Comparison of ENCODE assay signal across 8 mouse cellular contexts in genomic region chr13:67843775-67844118, GRCm38 (mm10). TPM values are rescaled to one million over a fixed set of nuclear protein-coding genes. Genes with fewer than 3 reads are reported as not detected.
A peak's percentile ranks its signal among the peaks of the same experiment; 100 is the strongest.
DNase-seq lines count a peak whose midpoint lies in the region; ATAC-seq and TF ChIP-seq lines count a peak whose summit lies in the region.

No protein-coding gene starts in this region.

- H3K4me3 ChIP-seq in heart, embryonic 12.5 days, result peak overlapping the region; percentile 52
- peak overlapping the region; percentile 16 to 69; a peak in 2 of 4 replicates for H3K4me3 ChIP-seq in ES-E14 (ENCODE audit: insufficient read depth in 1 of 2, low read depth in 1 of 2, low read length in 2 of 2, poor library complexity in 1 of 2, severe bottlenecking in 1 of 2)
- peak overlapping the region; percentile 32 for H3K4me3 ChIP-seq in hindbrain, embryonic 14.5 days (replicated peaks; ENCODE audit: low read length)
- H3K4me3 ChIP-seq in midbrain, embryonic 12.5 days, result peak overlapping the region; percentile 45

- no peak for DNase-seq in heart, adult 9 months (ENCODE audit: low spot score in 2 of 2)
- no peak for DNase-seq in ES-E14 (ENCODE audit: low read depth, low spot score)
- no peak for DNase-seq in hindbrain, embryonic 14.5 days (ENCODE audit: low spot score)
- DNase-seq in adrenal gland, adult 2 months, result no peak
- no peak for DNase-seq in layer of hippocampus, adult 11-12 months (ENCODE audit: low spot score)
- no peak for DNase-seq in embryo, embryonic 10.5 days (ENCODE audit: low spot score)

- peak overlapping the region; percentile 65; the same call in 1 of the 2 replicates for H3K9ac ChIP-seq in heart, embryonic 12.5 days
- H3K9ac ChIP-seq in ES-E14 (ENCODE audit: insufficient read depth, low read depth, low read length, poor library complexity, severe bottlenecking), result peak overlapping the region; percentile 65; the same call in 1 of the 2 replicates
- peak overlapping the region; percentile 62 for H3K9ac ChIP-seq in hindbrain, embryonic 14.5 days
- H3K9ac ChIP-seq in midbrain, embryonic 12.5 days (replicated peaks), result peak overlapping the region; percentile 47; the same call in 1 of the 2 replicates

- 42% methylated on average over 6 of the region's 6 CpGs for WGBS in heart, embryonic 12.5 days
- 39% methylated on average over 6 of the region's 6 CpGs for WGBS in hindbrain, embryonic 14.5 days
- 48% methylated on average over 6 of the region's 6 CpGs for WGBS in midbrain, embryonic 12.5 days

- H3K27me3 ChIP-seq in heart, embryonic 12.5 days (replicated peaks), result no peaks in the 10 kb centered on the region
- H3K27me3 ChIP-seq in hindbrain, embryonic 14.5 days (ENCODE audit: control insufficient read depth, insufficient read depth, low read length), result no peaks in the 10 kb centered on the region
- H3K27me3 ChIP-seq in midbrain, embryonic 12.5 days, result no peaks in the 10 kb centered on the region

- peaks cover 6% of the 10 kb centered on the region; the same call in 1 of the 2 replicates for H3K4me1 ChIP-seq in heart, embryonic 12.5 days (replicated peaks)
- peaks cover 8 to 18% of the 10 kb centered on the region in 2 experiments for H3K4me1 ChIP-seq in ES-E14 (ENCODE audit: control insufficient read depth in 2 of 2, insufficient read depth in 2 of 2, low read length in 2 of 2, poor library complexity in 1 of 2)
- peaks cover 8% of the 10 kb centered on the region for H3K4me1 ChIP-seq in hindbrain, embryonic 14.5 days (replicated peaks; ENCODE audit: control insufficient read depth, insufficient read depth, low read length)
- H3K4me1 ChIP-seq in midbrain, embryonic 12.5 days, result no peaks in the 10 kb centered on the region

- in situ Hi-C loops in ES-E14 (cut with MboI; ENCODE audit: low sequenced_read_pairs in 2 of 2, unreplicated experiment in 2 of 2), result no loop called here

- no peak for ATAC-seq in heart, embryonic 12.5 days (ENCODE audit: insufficient number of reproducible peaks, low FRiP score)
- ATAC-seq in hindbrain, embryonic 14.5 days (ENCODE audit: low FRiP score), result no peak
- ATAC-seq in midbrain, embryonic 12.5 days (ENCODE audit: low FRiP score, low read depth), result 0 out of 2 replicates have a peak, but pooled peaks have one; percentile 21

- no peaks in the 10 kb centered on the region for H3K9me3 ChIP-seq in heart, embryonic 12.5 days (replicated peaks)
- H3K9me3 ChIP-seq in ES-E14 (ENCODE audit: control insufficient read depth, insufficient read depth, low read depth, low read length), result no peaks in the 10 kb centered on the region
- H3K9me3 ChIP-seq in hindbrain, embryonic 14.5 days (ENCODE audit: control insufficient read depth, low read length), result no peaks in the 10 kb centered on the region
- H3K9me3 ChIP-seq in midbrain, embryonic 12.5 days, result no peaks in the 10 kb centered on the region

- no peaks in the 10 kb centered on the region for H3K36me3 ChIP-seq in heart, embryonic 12.5 days
- no peaks in the 10 kb centered on the region for H3K36me3 ChIP-seq in ES-E14 (ENCODE audit: control insufficient read depth, insufficient read depth, low read length, poor library complexity, severe bottlenecking)
- H3K36me3 ChIP-seq in hindbrain, embryonic 14.5 days (replicated peaks; ENCODE audit: control insufficient read depth, insufficient read depth), result no peaks in the 10 kb centered on the region
- no peaks in the 10 kb centered on the region for H3K36me3 ChIP-seq in midbrain, embryonic 12.5 days

- H3K4me2 ChIP-seq in heart, embryonic 12.5 days, result peak overlapping the region; percentile 80
- H3K4me2 ChIP-seq in hindbrain, embryonic 14.5 days (replicated peaks), result peak overlapping the region; percentile 55
- peak overlapping the region; percentile 63 for H3K4me2 ChIP-seq in midbrain, embryonic 12.5 days (replicated peaks)

- no peak overlapping the region for H3K27ac ChIP-seq in heart, embryonic 12.5 days (ENCODE audit: poor library complexity, severe bottlenecking)
- H3K27ac ChIP-seq in ES-E14 (ENCODE audit: insufficient read depth, low read depth, low read length, poor library complexity, severe bottlenecking), result peak overlapping the region; percentile 94
- peak overlapping the region; percentile 66 for H3K27ac ChIP-seq in hindbrain, embryonic 14.5 days
- H3K27ac ChIP-seq in midbrain, embryonic 12.5 days (replicated peaks), result 0 out of 2 replicates have a peak overlapping the region, but pooled peaks have one; percentile 42

TF ChIP-seq in ES-E14, 5 proteins besides CTCF, POLR2A, EP300 and RAD21:
- TF ChIP-seq CHD2 (IDR thresholded peaks at IDR 0.05; ENCODE audit: low read depth, low read length) (no peak), HCFC1 (IDR thresholded peaks at IDR 0.05; ENCODE audit: borderline replicate concordance, insufficient read depth, low read length) (no peak), MAFK (IDR thresholded peaks at IDR 0.05; ENCODE audit: insufficient read depth, low read depth, low read length) (no peak), ZC3H11A (IDR thresholded peaks at IDR 0.05; ENCODE audit: borderline replicate concordance, low read depth, low read length) (no peak), ZNF384 (IDR thresholded peaks at IDR 0.05; ENCODE audit: low read depth, low read length) (no peak)

RNA-seq across cellular contexts. Expression of gene Gm10037, which starts 12.8 kb away (rescaled TPM):
- polyA plus RNA-seq in heart, embryonic 12.5 days (2016; fragmentation: Nextera tagmentation; extraction: Ambion mirVana), result 0.64 and 1.5 TPM in 2 replicates
- 2.4 and 5.3 TPM in 2 replicates for total RNA-seq in ES-E14 (2012; rRNA removed)
- 5.2 and 7.5 TPM in 2 replicates for polyA plus RNA-seq in hindbrain, embryonic 14.5 days (2014; fragmentation: Nextera tagmentation; extraction: Ambion mirVana)
- polyA plus RNA-seq in midbrain, embryonic 12.5 days (2016; fragmentation: Nextera tagmentation; extraction: Ambion mirVana), result 2.9 and 4.3 TPM in 2 replicates
- total RNA-seq in adrenal gland, adult 2 months (2021), result 1 to 10 TPM; 1.8 to 3.2 TPM
- polyA plus RNA-seq in adrenal gland, adult 2 months (2012; rRNA removed), result not detected in 2 replicates

RNA-seq across cellular contexts. Expression of gene BC048507, which starts 19.4 kb away (rescaled TPM):
- not detected in 2 replicates for polyA plus RNA-seq in heart, embryonic 12.5 days (2016; fragmentation: Nextera tagmentation; extraction: Ambion mirVana)
- total RNA-seq in ES-E14 (2012; rRNA removed), result 0.48 TPM in 1 of 2 replicates, not detected in the other
- not detected in 2 replicates for polyA plus RNA-seq in hindbrain, embryonic 14.5 days (2014; fragmentation: Nextera tagmentation; extraction: Ambion mirVana)
- polyA plus RNA-seq in midbrain, embryonic 12.5 days (2016; fragmentation: Nextera tagmentation; extraction: Ambion mirVana), result not detected in 2 replicates
- total RNA-seq in adrenal gland, adult 2 months (2021), result not detected
- not detected in 2 replicates for polyA plus RNA-seq in adrenal gland, adult 2 months (2012; rRNA removed)

RNA-seq across cellular contexts. Expression of gene Zfp273, which starts 30.2 kb away (rescaled TPM):
- polyA plus RNA-seq in heart, embryonic 12.5 days (2016; fragmentation: Nextera tagmentation; extraction: Ambion mirVana), result 3.6 and 4.3 TPM in 2 replicates
- total RNA-seq in ES-E14 (2012; rRNA removed), result 3.2 and 3.3 TPM in 2 replicates
- polyA plus RNA-seq in hindbrain, embryonic 14.5 days (2014; fragmentation: Nextera tagmentation; extraction: Ambion mirVana), result 13.2 and 13.6 TPM in 2 replicates
- polyA plus RNA-seq in midbrain, embryonic 12.5 days (2016; fragmentation: Nextera tagmentation; extraction: Ambion mirVana), result 9.2 and 9.5 TPM in 2 replicates
- total RNA-seq in adrenal gland, adult 2 months (2021), result 1 to 10 TPM; 4.1 to 5.8 TPM
- polyA plus RNA-seq in adrenal gland, adult 2 months (2012; rRNA removed), result not detected in 2 replicates
